Mouse (Mus musculus): ENCODE measurements around the gene Cartpt.

- TF ChIP-seq CTCF (IDR thresholded peaks at IDR 0.05; ENCODE audit: low read depth, low read length), result no peak
- no peak for TF ChIP-seq GATA1 (IDR thresholded peaks at IDR 0.05; ENCODE audit: borderline replicate concordance, low read length)
- no peak for TF ChIP-seq POLR2AphosphoS5 (IDR thresholded peaks at IDR 0.05; ENCODE audit: insufficient replicate concordance, low read depth, low read length)
Measured at GRCm38 (mm10) chr13:99900557-99900892, 366 bp downstream of the Cartpt start.
